Mouse (Mus musculus) CH12.LX (cell line): ENCODE data around the gene Gpr3. TPM values are rescaled to one million over a fixed set of nuclear protein-coding genes. Genes with fewer than 3 reads are reported as not detected.
A peak's percentile ranks its signal among the peaks of the same experiment; 100 is the strongest.

ENCODE experiments used
- DNase-seq: peaks from one replicate; pipeline ENCODE4 v3.0.0-alpha.2; 2013; ENCODE audit errors: extremely low read depth
- H3K27ac ChIP-seq: 2 replicates; pipeline ENCODE4 v1.5.1; 2012; ENCODE audit warnings: low read depth, mild to moderate bottlenecking, control low read depth, moderate library complexity; ENCODE audit not compliant: insufficient read depth
- H3K27me3 ChIP-seq: replicated peaks from 2 replicates; pipeline ENCODE3; 2012; ENCODE audit warnings: inconsistent platforms
- H3K36me3 ChIP-seq, 2 experiments: replicated peaks in 1 of 2; 2 replicates each; pipeline versions ENCODE3 to v1.6.1; 2012; ENCODE audit warnings: inconsistent platforms in 1 of 2, low read length in 1 of 2, mild to moderate bottlenecking in 1 of 2, mixed read lengths in 1 of 2, moderate library complexity in 1 of 2; ENCODE audit not compliant: control insufficient read depth in 1 of 2, insufficient read depth in 1 of 2
- H3K4me1 ChIP-seq, 2 experiments: 2 replicates each; pipeline ENCODE4 v1.6.1; 2012; ENCODE audit warnings: inconsistent platforms in 1 of 2, moderate library complexity in 1 of 2; ENCODE audit not compliant: insufficient read depth in 2 of 2, control insufficient read depth in 1 of 2
- H3K4me2 ChIP-seq: 2 replicates; pipeline ENCODE4 v1.6.1; 2012; ENCODE audit warnings: low read depth, mild to moderate bottlenecking, control low read depth; ENCODE audit not compliant: poor library complexity, insufficient read depth, severe bottlenecking
- H3K4me3 ChIP-seq, 3 experiments: fragments of 150-350 bp in 1 of 3; sonication (generic) in 1 of 3; replicated peaks in 1 of 3; 2 replicates each; pipeline versions ENCODE3 to v1.5.1; 2011 to 2012; ENCODE audit warnings: low read depth in 2 of 3, low read length in 2 of 3, mild to moderate bottlenecking in 2 of 3, moderate library complexity in 2 of 3, control low read depth in 1 of 3, improper control_type of control experiment in 1 of 3, inconsistent platforms in 1 of 3, mixed read lengths in 1 of 3; ENCODE audit not compliant: poor library complexity in 1 of 3
- H3K79me2 ChIP-seq: replicated peaks from 2 replicates; pipeline ENCODE4 v1.6.1; 2012; ENCODE audit warnings: mild to moderate bottlenecking, moderate library complexity; ENCODE audit not compliant: control insufficient read depth, poor library complexity, insufficient read depth, severe bottlenecking; ENCODE audit errors: extremely low read depth
- H3K9ac ChIP-seq: 2 replicates; pipeline ENCODE4 v1.6.1; 2012; ENCODE audit warnings: low read depth, mild to moderate bottlenecking, control low read depth, moderate library complexity; ENCODE audit not compliant: insufficient read depth
- H3K9me3 ChIP-seq: replicated peaks from 2 replicates; pipeline ENCODE3; 2012; ENCODE audit warnings: low read length, inconsistent platforms, mixed read lengths
- BHLHE40 ChIP-seq: IDR thresholded peaks from 2 replicates; pipeline ENCODE4 v1.6.1; 2011; ENCODE audit warnings: mild to moderate bottlenecking, low read depth, low read length, improper control_type of control experiment
- CTCF ChIP-seq, 2 experiments: IDR thresholded peaks in 1 of 2; conservative IDR thresholded peaks in 1 of 2; 2 replicates each; pipeline ENCODE4 v1.5.1; 2011 to 2012; ENCODE audit warnings: low read depth in 2 of 2, low read length in 2 of 2, improper control_type of control experiment in 1 of 2, inconsistent platforms in 1 of 2, mild to moderate bottlenecking in 1 of 2, moderate library complexity in 1 of 2
- ELF1 ChIP-seq: IDR thresholded peaks from 2 replicates; pipeline ENCODE4 v1.6.1; 2014; ENCODE audit warnings: low read depth, mild to moderate bottlenecking, inconsistent platforms, low read length, improper control_type of control experiment
- ETS1 ChIP-seq: conservative IDR thresholded peaks from 2 replicates; pipeline ENCODE4 v1.6.1; 2012; ENCODE audit warnings: low read depth, mild to moderate bottlenecking, inconsistent platforms, low read length, improper control_type of control experiment, moderate library complexity
- GABPA ChIP-seq: IDR thresholded peaks from 2 replicates; pipeline ENCODE4 v1.6.1; 2012; ENCODE audit warnings: low read depth, low read length, improper control_type of control experiment, inconsistent platforms; ENCODE audit not compliant: insufficient replicate concordance
- HCFC1 ChIP-seq: IDR thresholded peaks from 2 replicates; pipeline ENCODE4 v1.6.1; 2012; ENCODE audit warnings: low read depth, mild to moderate bottlenecking, inconsistent platforms, low read length, improper control_type of control experiment
- IRF4 ChIP-seq: IDR thresholded peaks from 2 replicates; pipeline ENCODE4 v1.6.1; 2014; ENCODE audit warnings: low read depth, mild to moderate bottlenecking, inconsistent platforms, low read length, improper control_type of control experiment
- JUND ChIP-seq: conservative IDR thresholded peaks from 2 replicates; pipeline ENCODE4 v1.6.1; 2011; ENCODE audit warnings: low read depth, low read length, improper control_type of control experiment
- MAX ChIP-seq: IDR thresholded peaks from 2 replicates; pipeline ENCODE4 v1.6.1; 2011; ENCODE audit warnings: low read length, improper control_type of control experiment
- MXI1 ChIP-seq: IDR thresholded peaks from 2 replicates; pipeline ENCODE4 v1.6.1; 2011; ENCODE audit warnings: mild to moderate bottlenecking, low read depth, low read length, improper control_type of control experiment
- NELFE ChIP-seq: IDR thresholded peaks from 2 replicates; pipeline ENCODE4 v1.6.1; 2011; ENCODE audit warnings: low read depth, low read length, improper control_type of control experiment
- PAX5 ChIP-seq: IDR thresholded peaks from 2 replicates; pipeline ENCODE4 v1.6.1; 2012; ENCODE audit warnings: low read length, inconsistent platforms, mixed read lengths
- POLR2A ChIP-seq: IDR thresholded peaks from 2 replicates; pipeline ENCODE4 v1.6.1; 2011; ENCODE audit warnings: low read depth, mild to moderate bottlenecking, improper control_type of control experiment, low read length
- RAD21 ChIP-seq: IDR thresholded peaks from 2 replicates; pipeline ENCODE4 v1.6.1; 2011; ENCODE audit warnings: low read depth, mild to moderate bottlenecking, low read length, improper control_type of control experiment, moderate library complexity
- RCOR1 ChIP-seq: conservative IDR thresholded peaks from 2 replicates; pipeline ENCODE4 v1.6.1; 2012; ENCODE audit warnings: low read depth, mild to moderate bottlenecking, inconsistent platforms, low read length, improper control_type of control experiment
- SIN3A ChIP-seq: IDR thresholded peaks from 2 replicates; pipeline ENCODE4 v1.6.1; 2012; ENCODE audit warnings: low read length, improper control_type of control experiment, inconsistent platforms
- SMC3 ChIP-seq: IDR thresholded peaks from 2 replicates; pipeline ENCODE4 v1.6.1; 2011; ENCODE audit warnings: low read depth, low read length, improper control_type of control experiment
- TBP ChIP-seq: conservative IDR thresholded peaks from 2 replicates; pipeline ENCODE4 v1.6.1; 2011; ENCODE audit warnings: low read depth, low read length, improper control_type of control experiment
- TCF12 ChIP-seq: IDR thresholded peaks from 2 replicates; pipeline ENCODE4 v1.6.1; 2014; ENCODE audit warnings: low read depth, mild to moderate bottlenecking, inconsistent platforms, low read length, improper control_type of control experiment
- USF1 ChIP-seq: IDR thresholded peaks from 2 replicates; pipeline ENCODE4 v1.6.1; 2014; ENCODE audit warnings: low read depth, mild to moderate bottlenecking, inconsistent platforms, low read length, improper control_type of control experiment
- ZC3H11A ChIP-seq: IDR thresholded peaks from 2 replicates; pipeline ENCODE4 v1.6.1; 2012; ENCODE audit warnings: low read depth, mild to moderate bottlenecking, inconsistent platforms, low read length, improper control_type of control experiment
- ZMIZ1 ChIP-seq: IDR thresholded peaks from 2 replicates; pipeline ENCODE4 v1.6.1; 2012; ENCODE audit warnings: low read depth, mild to moderate bottlenecking, inconsistent platforms, low read length, improper control_type of control experiment
- ZNF384 ChIP-seq: IDR thresholded peaks from 2 replicates; pipeline ENCODE4 v1.6.1; 2012; ENCODE audit warnings: low read depth, low read length, improper control_type of control experiment, inconsistent platforms
- dilution Hi-C: fragments of 300-500 bp; cut with MboI; formaldehyde crosslinking; loops from 2 replicates; pipeline ENCODE4 v1.14.3; 2020; ENCODE audit warnings: low sequenced_read_pairs; ENCODE audit not compliant: extremely low pct_unique_long_range_greater_than_20kb, extremely low pct_ligation_motif_present
- in situ Hi-C: fragments of 300-500 bp; cut with MboI; formaldehyde crosslinking; loops from 3 replicates; pipeline ENCODE4 v1.14.3; 2019; ENCODE audit warnings: low sequenced_read_pairs, low pct_ligation_motif_present, low pct_unique_long_range_greater_than_20kb, mixed read lengths
- polyA plus RNA-seq: library from polyadenylated mRNA; unstranded; fragments of >175 nt; gene quantifications from 2 replicates; pipeline ENCODE4 v1.2.1, GENCODE M21; 2012; ENCODE audit warnings: low read depth; ENCODE audit not compliant: insufficient read length
- total RNA-seq, 2 experiments: library from RNA; depleted of rRNA; stranded (reverse); fragments of 300-350 nt in 1 of 2; fragments of >200 nt in 1 of 2; gene quantifications; 2 replicates each; pipeline ENCODE4 v1.2.3; 2012 to 2014

Gene Gpr3
- total and polyA plus RNA-seq, 3 experiments = 0.11 to 0.13 TPM; not detected in 1

GRCm38 (mm10) chr4:133250609-133251008 lies 38.3 kb upstream of the Gpr3 start:
- Histone ChIP-seq H3K9me3 (no peaks in the 10 kb centered on the region), H3K9ac (no peak overlapping the region), H3K27ac (no peak overlapping the region), H3K4me3 (no peak overlapping the region), H3K4me1 (peaks cover 0 to 10% of the 10 kb centered on the region in 2 experiments; a peak in 2 of 4 replicates), H3K79me2 (no peaks in the 10 kb centered on the region), H3K4me2 (no peak overlapping the region), H3K36me3 (peaks cover 0 to 21% of the 10 kb centered on the region in 2 experiments), H3K27me3 (peaks cover 25% of the 10 kb centered on the region)
- DNase-seq = no peak
- 0 out of 2 replicates have a peak, but pooled peaks have one; percentile 4 for TF ChIP-seq ZC3H11A
- peak; percentile 17; the same call in 1 of the 2 replicates for TF ChIP-seq IRF4
- TF ChIP-seq CTCF (conservative IDR thresholded peaks at IDR 0.05 in 1 of 2, IDR thresholded peaks at IDR 0.05 in 1 of 2; ENCODE audit: low read depth in 2 of 2, low read length in 2 of 2) = peak; percentile 21 to 84; a peak in 3 of 4 replicates
- TF ChIP-seq RCOR1 = no peak
- 0 out of 2 replicates have a peak, but pooled peaks have one; percentile 39 for TF ChIP-seq SIN3A
- peak; percentile 66 for TF ChIP-seq MXI1
- TF ChIP-seq MAX = no peak
- TF ChIP-seq TCF12 = peak; percentile 28; the same call in 1 of the 2 replicates
- TF ChIP-seq HCFC1 = no peak; the same call in 1 of the 2 replicates
- TF ChIP-seq SMC3 = peak; percentile 86
- TF ChIP-seq BHLHE40 = 0 out of 2 replicates have a peak, but pooled peaks have one; percentile 5
- no peak for TF ChIP-seq GABPA
- peak; percentile 47 for TF ChIP-seq RAD21
- in situ Hi-C loops (no loop called here), dilution Hi-C loops (no loop called here)

GRCm38 (mm10) chr4:133247806-133248449 lies 35.6 kb upstream of the Gpr3 start:
- Histone ChIP-seq H3K27me3 (peaks cover 50% of the 10 kb centered on the region), H3K4me3 (no peak overlapping the region), H3K79me2 (no peaks in the 10 kb centered on the region), H3K36me3 (peaks cover 0 to 3% of the 10 kb centered on the region in 2 experiments), H3K9me3 (no peaks in the 10 kb centered on the region), H3K4me1 (peaks cover 0 to 10% of the 10 kb centered on the region in 2 experiments; a peak in 2 of 4 replicates), H3K9ac (no peak overlapping the region), H3K4me2 (no peak overlapping the region), H3K27ac (no peak overlapping the region)
- in situ Hi-C loops = no loop called here
- TF ChIP-seq ELF1 = no peak
- TF ChIP-seq IRF4 = no peak
- TF ChIP-seq JUND = no peak
- no peak for TF ChIP-seq TCF12
- TF ChIP-seq RAD21 = no peak
- no peak for TF ChIP-seq USF1
- TF ChIP-seq POLR2A = no peak
- no peak for TF ChIP-seq NELFE
- no peak for TF ChIP-seq PAX5
- TF ChIP-seq SMC3 = no peak
- TF ChIP-seq ZMIZ1 = no peak
- no peak for TF ChIP-seq ZNF384
- TF ChIP-seq CTCF (conservative IDR thresholded peaks at IDR 0.05 in 1 of 2, IDR thresholded peaks at IDR 0.05 in 1 of 2; ENCODE audit: low read depth in 2 of 2, low read length in 2 of 2) = no peak
- no peak for TF ChIP-seq ETS1
- TF ChIP-seq TBP = no peak
- TF ChIP-seq HCFC1 = no peak
- TF ChIP-seq GABPA = no peak
- DNase-seq = no peak
- dilution Hi-C loops = no loop called here
